10 mouse cellular contexts compared by ENCODE assay signal in genomic region chr5:142482512-142482911, GRCm38 (mm10). TPM values are rescaled to one million over a fixed set of nuclear protein-coding genes. Genes with fewer than 3 reads are reported as not detected.
DNase-seq lines count a peak whose midpoint lies in the region; ATAC-seq and TF ChIP-seq lines count a peak whose summit lies in the region.
"Had no signal": no experiment of that assay in that cellular context is flagged by ENCODE, and none has a peak within 500 bp of the region (broad histone marks: within the 10 kb centered on the region; RNA-seq: fewer than 3 reads in every experiment).

No protein-coding gene starts in this region.

- ATAC-seq in liver, embryonic 12.5 days = no peak
- peak; percentile 76 for ATAC-seq in megakaryocyte progenitor cell, adult 5-6 weeks (replicated peaks; ENCODE audit: poor library complexity)

- peaks cover 4% of the 10 kb centered on the region for H3K4me1 ChIP-seq in liver, adult 2 months (ENCODE audit: control insufficient read depth, insufficient read depth, low read length)
- 0 out of 2 replicates have a peak, but pooled peaks cover 4% of the 10 kb centered on the region for H3K4me1 ChIP-seq in liver, embryonic 12.5 days

- H3K9me3 ChIP-seq in liver, embryonic 12.5 days (replicated peaks) = no peaks in the 10 kb centered on the region
- H3K9me3 ChIP-seq: embryonic facial prominence, embryonic 13.5 days had no signal

- no peaks in the 10 kb centered on the region for H3K36me3 ChIP-seq in liver, adult 2 months (ENCODE audit: control insufficient read depth, insufficient read depth, low read length)
- no peaks in the 10 kb centered on the region; the same call in 1 of the 2 replicates for H3K36me3 ChIP-seq in liver, embryonic 12.5 days

- TF ChIP-seq POLR2A in liver, adult 2 months (IDR thresholded peaks at IDR 0.05; ENCODE audit: extremely low read depth, insufficient read depth, low read length) = no peak

- DNase-seq in adrenal gland, postnatal 14 days = peak; percentile 64
- no peak for DNase-seq in adrenal gland, adult 18-20 months (ENCODE audit: low spot score in 2 of 2)
- DNase-seq in liver, adult 2 months (ENCODE audit: extremely low read depth, low read depth, low spot score) = peak; percentile 19
- DNase-seq in T-cell, adult 2 months (ENCODE audit: low spot score) = peak; percentile 28
- no peak for DNase-seq in urinary bladder, postnatal 36 days (ENCODE audit: low spot score in 2 of 2)
- DNase-seq in testis, postnatal 10 days (ENCODE audit: low spot score) = no peak

- peak; percentile 80 for TF ChIP-seq CTCF in liver, adult 2 months (IDR thresholded peaks at IDR 0.05; ENCODE audit: low read depth, low read length)

- H3K27ac ChIP-seq in liver, adult 2 months (replicated peaks; ENCODE audit: insufficient read depth, low read depth, low read length) = no peak overlapping the region
- H3K27ac ChIP-seq in liver, embryonic 12.5 days = no peak overlapping the region
- H3K27ac ChIP-seq: embryonic facial prominence, embryonic 13.5 days had no signal

- 61% methylated on average over 2 of the region's 2 CpGs for WGBS in liver, adult 2 months
- WGBS in liver, embryonic 12.5 days (ENCODE audit: insufficient replicate concordance) = 54% methylated on average over 2 of the region's 2 CpGs

- H3K4me3 ChIP-seq in liver, adult 2 months (ENCODE audit: insufficient read depth, low read depth, low read length) = no peak overlapping the region
- no peak overlapping the region for H3K4me3 ChIP-seq in liver, embryonic 12.5 days
- H3K4me3 ChIP-seq: embryonic facial prominence, embryonic 13.5 days had no signal

- no peaks in the 10 kb centered on the region for H3K79me2 ChIP-seq in liver, adult 2 months (ENCODE audit: control insufficient read depth, insufficient read depth, low read length)

- H3K27me3 ChIP-seq in liver, adult 2 months (ENCODE audit: control insufficient read depth, insufficient read depth, low read length) = no peaks in the 10 kb centered on the region
- H3K27me3 ChIP-seq in liver, embryonic 12.5 days (replicated peaks) = no peaks in the 10 kb centered on the region
- H3K27me3 ChIP-seq: embryonic facial prominence, embryonic 13.5 days had no signal

- H3K4me2 ChIP-seq in liver, embryonic 12.5 days = no peak overlapping the region
- H3K4me2 ChIP-seq: embryonic facial prominence, embryonic 13.5 days had no signal

- H3K9ac ChIP-seq in liver, adult 2 months (ENCODE audit: low read depth, low read length) = no peak overlapping the region
- H3K9ac ChIP-seq in liver, embryonic 12.5 days = no peak overlapping the region
- H3K9ac ChIP-seq: embryonic facial prominence, embryonic 13.5 days had no signal

RNA-seq across cellular contexts. Expression of gene Ap5z1, which starts 18.8 kb away (rescaled TPM):
- 12.5 and 15.7 TPM in 2 replicates for total RNA-seq in adrenal gland, postnatal 14 days (2021)
- total RNA-seq in adrenal gland, adult 18-20 months (2021) = 10 to 100 TPM; 15.4 to 18.1 TPM
- 3.6 and 6.9 TPM in 2 replicates for total RNA-seq in liver, adult 2 months (2014; rRNA removed)
- polyA plus RNA-seq in liver, adult 2 months (2012; rRNA removed) = 23.3 and 24.9 TPM in 2 replicates
- polyA plus RNA-seq in liver, embryonic 12.5 days (2016; fragmentation: Nextera tagmentation; extraction: Ambion mirVana) = 6.8 and 7.4 TPM in 2 replicates
- 5.6 and 6.8 TPM in 2 replicates for total RNA-seq in megakaryocyte progenitor cell, adult 5-6 weeks (2015)
- total RNA-seq in megakaryocyte progenitor cell, adult 5-6 weeks (2017) = 4.7 and 8.0 TPM in 2 replicates

RNA-seq across cellular contexts. Expression of gene Papolb, which starts 47.4 kb away (rescaled TPM):
- 0.19 and 0.33 TPM in 2 replicates for total RNA-seq in adrenal gland, postnatal 14 days (2021)
- total RNA-seq in adrenal gland, adult 18-20 months (2021) = under 1 TPM; 0.10 TPM
- total RNA-seq in liver, adult 2 months (2014; rRNA removed) = not detected in 2 replicates
- not detected in 2 replicates for polyA plus RNA-seq in liver, adult 2 months (2012; rRNA removed)
- 0.05 TPM in 1 of 2 replicates, not detected in the other for polyA plus RNA-seq in liver, embryonic 12.5 days (2016; fragmentation: Nextera tagmentation; extraction: Ambion mirVana)
- not detected in 2 replicates for total RNA-seq in megakaryocyte progenitor cell, adult 5-6 weeks (2015)
- not detected in 2 replicates for total RNA-seq in megakaryocyte progenitor cell, adult 5-6 weeks (2017)
- total RNA-seq: monocyte, adult 5-6 weeks had no signal

Comparison
In these comparisons a context has a peak if more than half of its experiments do, and no peak if none do; other contexts are left out.
1. DNase-seq: peak in adrenal gland, postnatal 14 days (single experiment), liver, adult 2 months (single experiment) and T-cell, adult 2 months (single experiment); none in adrenal gland, adult 18-20 months (0 of 2), urinary bladder, postnatal 36 days (0 of 2) and testis, postnatal 10 days (single experiment).